Mouse (Mus musculus): ENCODE data around the gene Cenpm.

Cenpm gene

GRCm38 (mm10) chr15:82215332-82216046 lies 29.1 kb downstream of the Cenpm start:
- no peak for DNase-seq (ENCODE audit: low spot score)

- peak; percentile 51 for DNase-seq (ENCODE audit: low spot score)
Observed at GRCm38 (mm10) chr15:82213222-82213621, 31.3 kb downstream of the Cenpm start.

GRCm38 (mm10) chr15:82212752-82213063 lies 31.8 kb downstream of the Cenpm start, which contains the start of gene Shisa8:
Shisa8 (minus strand) TSS chr15:82212815.
- DNase-seq (ENCODE audit: low spot score), result no peak

- DNase-seq (ENCODE audit: low spot score), result no peak
Observed at GRCm38 (mm10) chr15:82211911-82212751, 32.4 kb downstream of the Cenpm start.

- DNase-seq (ENCODE audit: low spot score), result no peak
Observed at GRCm38 (mm10) chr15:82211281-82211680, 33.3 kb downstream of the Cenpm start.

GRCm38 (mm10) chr15:82210801-82211200 lies 33.7 kb downstream of the Cenpm start:
- no peak for DNase-seq (ENCODE audit: low spot score)

GRCm38 (mm10) chr15:82209295-82210050 lies 35.1 kb downstream of the Cenpm start:
- DNase-seq (ENCODE audit: low spot score), result peak; percentile 46

GRCm38 (mm10) chr15:82208307-82208706 lies 36.2 kb downstream of the Cenpm start:
- no peak for DNase-seq (ENCODE audit: low spot score)

- DNase-seq (ENCODE audit: low spot score), result no peak
Observed at GRCm38 (mm10) chr15:82207504-82208219, 36.9 kb downstream of the Cenpm start.

- DNase-seq (ENCODE audit: low spot score), result no peak
Observed at GRCm38 (mm10) chr15:82207105-82207459, 37.5 kb downstream of the Cenpm start.

GRCm38 (mm10) chr15:82206365-82207104 lies 38.0 kb downstream of the Cenpm start:
- peak; percentile 53 for DNase-seq (ENCODE audit: low spot score)

GRCm38 (mm10) chr15:82204680-82205371 lies 39.7 kb downstream of the Cenpm start:
- no peak for DNase-seq (ENCODE audit: low spot score)

- DNase-seq (ENCODE audit: low spot score), result no peak
Observed at GRCm38 (mm10) chr15:82203611-82204351, 40.8 kb downstream of the Cenpm start.

GRCm38 (mm10) chr15:82203090-82203489 lies 41.5 kb downstream of the Cenpm start:
- no peak for DNase-seq (ENCODE audit: low spot score)

GRCm38 (mm10) chr15:82202086-82202485 lies 42.5 kb downstream of the Cenpm start:
- DNase-seq (ENCODE audit: low spot score), result no peak

GRCm38 (mm10) chr15:82199546-82199945 lies 45.0 kb downstream of the Cenpm start:
- no peak for DNase-seq (ENCODE audit: low spot score)

- no peak for DNase-seq (ENCODE audit: low spot score)
Observed at GRCm38 (mm10) chr15:82198342-82198741, 46.2 kb downstream of the Cenpm start.

- no peak for DNase-seq (ENCODE audit: low spot score)
Observed at GRCm38 (mm10) chr15:82197937-82198336, 46.6 kb downstream of the Cenpm start.

- DNase-seq (ENCODE audit: low spot score), result no peak
Observed at GRCm38 (mm10) chr15:82197246-82197750, 47.2 kb downstream of the Cenpm start.

- DNase-seq (ENCODE audit: low spot score), result no peak
Observed at GRCm38 (mm10) chr15:82196300-82196699, 48.2 kb downstream of the Cenpm start.
